Mouse (Mus musculus): ENCODE data around the gene Ntmt1. TPM values are rescaled to one million over a fixed set of nuclear protein-coding genes. Genes with fewer than 3 reads are reported as not detected.

The Ntmt1 gene
- total RNA-seq, 4 experiments from 2014 or later, result 9.7 to 14.5 (median 13.3) TPM

GRCm38 (mm10) chr2:30823385-30824153 is 15.9 kb downstream of the Ntmt1 start:
- no peak for DNase-seq (ENCODE audit: low spot score in 2 of 2)

DNA sequence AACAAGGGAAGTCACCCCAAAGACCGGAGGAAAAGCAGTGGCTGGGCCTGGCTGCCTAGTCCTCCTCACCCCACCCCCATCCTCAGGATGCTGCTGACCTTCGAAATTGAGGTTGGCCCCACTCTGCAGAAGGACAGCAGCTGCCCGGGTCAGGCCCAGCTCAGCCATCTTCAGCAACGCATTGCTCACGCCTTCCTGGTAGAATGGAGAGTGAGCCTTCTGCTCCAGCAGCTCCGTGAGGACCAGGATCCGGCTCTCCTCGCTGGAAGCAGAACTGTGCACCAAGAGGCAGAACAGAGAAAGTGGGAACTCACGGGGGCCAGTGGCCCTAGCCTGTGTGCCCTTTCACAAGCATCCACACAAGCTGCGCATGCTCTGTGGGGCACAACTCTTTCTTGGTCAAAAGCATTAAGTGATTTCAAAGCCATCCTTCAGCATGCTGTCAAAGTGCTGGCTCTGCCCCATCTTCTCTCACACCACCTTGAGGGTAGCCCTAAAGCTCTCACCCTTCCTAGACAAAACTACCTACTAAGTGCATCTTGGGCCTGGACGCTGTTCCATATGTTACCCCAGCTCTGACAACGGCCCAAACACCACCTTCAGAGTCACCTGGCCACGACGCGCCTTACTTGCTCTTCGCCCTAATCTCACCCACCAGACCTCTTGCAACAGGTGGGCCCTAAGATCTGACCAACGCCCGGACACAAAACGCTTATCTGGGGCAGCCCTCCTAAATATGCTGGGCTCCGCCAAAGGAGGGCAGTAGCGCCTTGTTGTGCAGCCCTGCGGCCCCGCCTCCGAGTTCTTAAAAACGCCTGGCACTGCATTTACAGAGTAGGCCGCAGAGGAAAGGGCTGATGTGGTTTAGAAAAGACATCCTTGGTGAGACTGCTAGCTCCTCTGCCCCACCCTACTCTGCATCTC is 19.5 kb downstream of the Ntmt1 start:
- DNase-seq (ENCODE audit: low spot score in 2 of 2), result peak in 1 of 2 experiments; percentile 22

- peak; percentile 92 to 93 for DNase-seq (ENCODE audit: low spot score in 2 of 2)
These were observed 20.3 kb downstream of the Ntmt1 start for GRCm38 (mm10) chr2:30827749-30828475.

- no peak for DNase-seq (ENCODE audit: low spot score in 2 of 2)
These were observed 21.7 kb downstream of the Ntmt1 start for GRCm38 (mm10) chr2:30829315-30829714.

- no peak for DNase-seq (ENCODE audit: low spot score in 2 of 2)
These were observed 22.7 kb downstream of the Ntmt1 start, which contains the start of gene Asb6 for GRCm38 (mm10) chr2:30830283-30830795. Asb6 (minus strand) TSS chr2:30830333.

DNA sequence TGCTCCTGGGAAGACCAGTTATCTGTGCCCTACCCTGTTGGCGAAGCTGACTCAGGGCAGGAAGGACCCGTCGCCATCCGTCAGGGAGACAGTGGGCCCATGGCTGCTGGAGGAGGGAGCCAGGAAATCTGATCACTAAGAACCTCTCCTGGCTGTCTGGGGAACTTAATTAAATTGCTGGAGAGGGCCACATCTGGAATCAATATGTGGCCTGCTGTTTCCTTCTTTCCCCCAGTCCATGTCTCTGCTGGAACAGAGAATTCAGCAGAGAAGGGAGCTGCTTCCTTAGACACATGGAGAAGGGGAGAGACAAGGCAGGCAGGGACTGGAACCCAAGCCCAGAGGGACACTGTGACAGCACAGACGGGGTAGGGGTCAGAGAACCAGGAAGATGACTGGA is 26.0 kb downstream of the Ntmt1 start:
- no peak for DNase-seq (ENCODE audit: low spot score in 2 of 2)

DNA sequence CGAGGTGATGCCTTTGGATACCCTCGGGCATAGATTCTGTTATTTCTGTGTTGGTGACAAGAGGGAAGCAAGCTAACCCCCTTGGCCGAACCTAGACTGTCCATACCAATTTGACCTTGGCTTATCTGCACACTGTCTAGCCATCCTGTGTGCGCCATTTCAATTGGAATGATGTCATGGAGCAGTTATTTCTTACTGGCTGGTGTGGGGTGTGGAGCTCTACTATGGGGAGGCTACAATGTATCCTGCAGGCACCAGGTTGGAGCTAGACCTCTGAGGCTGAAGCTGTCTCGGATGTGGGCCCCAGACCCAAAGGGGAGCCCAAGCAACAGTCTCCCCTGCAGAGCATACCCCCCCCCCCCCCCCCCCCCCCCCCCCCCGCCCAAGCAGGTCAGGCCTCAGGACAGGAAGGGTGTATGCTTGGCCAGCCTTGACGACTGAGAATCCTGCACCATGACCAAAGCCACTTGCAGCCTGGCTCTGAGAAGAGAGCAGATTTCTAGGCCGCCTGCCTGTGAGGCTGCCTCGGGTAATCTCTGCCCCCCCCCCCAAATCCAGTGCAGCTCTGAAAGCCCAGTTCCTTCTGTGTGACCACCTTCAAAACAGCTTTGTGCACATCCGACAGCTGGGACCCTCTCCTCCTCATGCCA is 26.9 kb downstream of the Ntmt1 start, which contains the start of gene Prrx2:
TSS of gene Prrx2 (plus strand) at position 600 of the 650 bp plus-strand sequence.
- DNase-seq (ENCODE audit: low spot score in 2 of 2), result no peak

GRCm38 (mm10) chr2:30836238-30836990 is 28.8 kb downstream of the Ntmt1 start:
- DNase-seq (ENCODE audit: low spot score in 2 of 2), result no peak

- no peak for DNase-seq (ENCODE audit: low spot score in 2 of 2)
These were observed 35.0 kb downstream of the Ntmt1 start for GRCm38 (mm10) chr2:30842615-30843014.

DNA sequence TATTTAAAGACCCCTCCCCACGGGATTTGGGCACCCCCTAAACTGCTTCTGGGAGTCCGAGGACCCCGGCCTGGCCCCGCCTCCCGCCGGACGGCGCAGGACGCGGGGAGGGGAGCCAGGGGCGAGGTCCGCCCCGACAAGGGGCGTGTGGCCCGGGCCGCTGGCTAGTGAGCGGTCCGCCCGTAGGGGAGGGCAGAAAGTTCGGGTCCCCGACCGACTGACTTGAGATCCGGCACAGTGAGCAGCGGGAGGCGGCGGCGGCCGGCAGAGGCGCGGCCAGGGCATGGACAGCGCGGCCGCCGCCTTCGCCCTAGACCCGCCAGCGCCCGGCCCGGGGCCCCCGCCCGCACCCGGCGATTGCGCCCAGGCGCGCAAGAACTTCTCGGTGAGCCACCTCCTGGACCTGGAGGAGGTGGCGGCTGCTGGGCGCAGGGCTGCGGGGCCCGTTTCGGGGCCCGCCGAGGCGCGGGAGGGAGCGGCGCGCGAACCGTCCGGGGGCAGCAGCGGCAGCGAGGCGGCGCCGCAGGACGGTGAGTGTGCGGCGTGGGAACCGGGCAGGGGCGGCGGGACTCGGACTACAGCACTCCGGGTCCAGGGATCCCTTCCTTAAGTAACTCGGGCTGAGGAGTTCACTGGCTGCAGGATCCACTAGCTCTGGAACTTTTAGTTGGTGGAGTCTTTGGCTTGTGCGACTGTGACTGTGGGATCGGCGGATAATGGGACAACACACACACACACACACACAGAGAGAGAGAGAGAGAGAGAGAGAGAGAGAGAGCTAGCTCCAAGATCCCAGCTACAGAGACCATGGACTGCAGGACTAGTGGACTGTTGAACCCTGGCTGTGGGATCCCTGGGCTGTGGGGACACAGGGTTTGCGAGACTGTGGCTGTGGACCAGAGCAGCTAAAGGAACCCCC is 37.8 kb downstream of the Ntmt1 start:
- DNase-seq (ENCODE audit: low spot score in 2 of 2), result no peak

GRCm38 (mm10) chr2:30846236-30846635 is 38.6 kb downstream of the Ntmt1 start:
- DNase-seq (ENCODE audit: low spot score in 2 of 2), result no peak

DNA sequence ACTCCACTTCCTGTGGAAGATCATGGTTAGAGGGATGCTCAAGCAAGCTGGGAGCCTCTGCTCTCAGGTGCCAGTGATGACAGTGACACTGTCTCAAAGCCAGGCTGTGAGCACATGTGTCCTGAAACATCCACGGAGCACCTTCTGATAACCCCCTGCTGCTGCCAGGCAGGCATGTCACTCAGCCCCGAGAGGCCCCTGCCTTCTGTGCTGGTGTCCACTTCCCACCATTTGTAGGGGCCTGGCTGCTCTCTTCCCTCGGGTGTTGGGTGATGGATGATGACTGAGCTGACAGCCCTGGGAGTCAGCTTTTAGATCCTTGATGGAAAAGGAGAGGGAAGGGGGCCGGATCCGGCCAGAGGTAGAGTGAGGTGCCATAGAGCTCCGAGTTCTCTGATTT is 39.1 kb downstream of the Ntmt1 start:
- no peak for DNase-seq (ENCODE audit: low spot score in 2 of 2)

DNA sequence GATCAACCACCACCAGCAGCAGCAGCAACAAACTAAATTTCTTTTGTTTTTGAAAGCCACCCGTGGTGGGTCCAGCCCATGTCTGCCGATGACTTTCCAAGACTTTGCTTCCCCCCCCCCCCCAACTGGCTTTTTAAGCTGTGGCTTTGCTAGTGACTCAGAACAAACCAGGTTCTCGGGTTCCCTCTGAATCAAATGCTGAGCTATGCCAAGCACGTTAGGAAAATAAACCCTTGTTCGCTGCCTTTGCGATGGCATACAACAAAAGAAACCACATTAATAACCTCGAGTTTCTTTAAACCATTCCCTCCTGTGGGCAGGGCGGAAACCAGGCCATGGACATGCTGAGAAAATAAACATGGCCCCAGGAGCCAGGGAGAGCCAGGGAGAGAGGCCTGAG is 40.6 kb downstream of the Ntmt1 start:
- DNase-seq (ENCODE audit: low spot score in 2 of 2), result no peak

DNA sequence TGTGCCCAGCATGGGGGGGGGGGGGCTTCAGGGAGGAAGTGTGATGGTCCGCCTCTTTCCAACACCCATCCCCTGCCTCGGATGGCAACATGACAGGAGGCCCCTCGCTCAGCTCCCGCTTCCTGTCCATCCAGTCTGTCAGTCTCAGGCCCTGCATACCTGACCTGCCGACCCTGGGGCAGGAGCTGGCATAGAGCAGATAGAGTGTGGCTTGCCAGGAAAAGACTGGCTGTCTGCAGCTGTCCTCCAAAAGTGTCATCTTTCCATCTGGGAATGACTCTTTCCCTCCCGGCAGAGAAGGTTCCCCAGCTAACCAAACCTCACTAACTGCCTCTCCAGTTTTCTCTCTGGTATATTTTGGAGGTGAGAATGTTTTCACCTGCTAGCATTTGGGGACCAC is 43.0 kb downstream of the Ntmt1 start:
- DNase-seq (ENCODE audit: low spot score in 2 of 2), result no peak

DNA sequence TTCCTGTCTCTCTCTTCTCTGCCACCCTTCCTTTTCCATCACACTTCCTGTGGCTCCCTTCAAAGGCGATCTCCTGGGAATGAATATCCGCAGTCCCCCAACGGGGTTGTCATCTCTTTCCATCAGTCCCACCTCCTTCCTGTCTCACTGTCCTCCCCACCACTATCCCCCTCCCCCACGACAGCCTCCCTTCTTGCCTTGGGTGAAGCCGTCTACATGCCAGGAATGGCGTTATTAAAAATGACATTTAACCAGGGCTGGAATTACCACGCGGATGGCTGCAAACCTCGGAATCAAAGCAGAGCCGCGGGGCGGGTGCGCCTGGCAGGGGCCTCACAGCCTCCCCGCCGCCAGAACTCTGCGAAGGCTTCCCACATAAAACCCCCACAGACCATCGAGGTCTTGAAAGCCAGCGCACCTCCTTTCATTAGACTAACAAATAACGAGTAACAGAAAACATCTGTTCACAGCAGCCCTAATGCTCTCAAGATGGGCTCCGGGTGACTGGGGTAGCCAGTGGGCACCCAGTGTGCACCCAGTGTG is 45.2 kb downstream of the Ntmt1 start:
- DNase-seq (ENCODE audit: low spot score in 2 of 2), result no peak

- DNase-seq (ENCODE audit: low spot score in 2 of 2), result no peak
These were observed 49.5 kb downstream of the Ntmt1 start for GRCm38 (mm10) chr2:30857076-30857475.

DNA sequence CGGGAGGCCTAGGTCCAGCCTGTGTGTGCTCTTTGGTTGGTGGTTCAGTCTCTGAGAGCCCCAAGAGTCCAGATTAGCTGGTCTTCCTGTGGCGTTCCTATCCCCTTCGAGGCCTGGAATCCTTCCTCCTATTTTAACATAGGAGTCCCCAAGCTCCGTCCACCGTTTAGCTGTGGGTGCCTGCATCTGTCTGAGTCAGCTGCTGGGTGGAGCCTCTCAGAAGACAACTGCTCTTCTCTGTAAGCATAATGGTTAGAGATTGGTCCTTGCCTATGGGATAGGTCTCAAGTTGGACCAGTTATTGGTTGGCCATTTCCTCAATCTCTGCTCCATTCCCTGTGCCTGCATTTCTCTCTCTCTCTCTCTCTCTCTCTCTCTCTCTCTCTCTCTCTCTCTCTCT is 52.2 kb downstream of the Ntmt1 start:
- no peak for DNase-seq (ENCODE audit: low spot score in 2 of 2)

- DNase-seq (ENCODE audit: low spot score in 2 of 2), result no peak
These were observed 54.5 kb downstream of the Ntmt1 start for GRCm38 (mm10) chr2:30862081-30862480.

- DNase-seq (ENCODE audit: low spot score in 2 of 2), result no peak
These were observed 55.9 kb downstream of the Ntmt1 start for GRCm38 (mm10) chr2:30863574-30863973.
